Mouse (Mus musculus) lung, postnatal 10 days (tissue): ENCODE measurements around the gene Gdpgp1.
A peak's percentile ranks its signal among the peaks of the same experiment; 100 is the strongest.

Experiments used
- DNase-seq: peaks from one replicate; pipeline ENCODE4 v3.0.0; 2021

Gene Gdpgp1

DNA sequence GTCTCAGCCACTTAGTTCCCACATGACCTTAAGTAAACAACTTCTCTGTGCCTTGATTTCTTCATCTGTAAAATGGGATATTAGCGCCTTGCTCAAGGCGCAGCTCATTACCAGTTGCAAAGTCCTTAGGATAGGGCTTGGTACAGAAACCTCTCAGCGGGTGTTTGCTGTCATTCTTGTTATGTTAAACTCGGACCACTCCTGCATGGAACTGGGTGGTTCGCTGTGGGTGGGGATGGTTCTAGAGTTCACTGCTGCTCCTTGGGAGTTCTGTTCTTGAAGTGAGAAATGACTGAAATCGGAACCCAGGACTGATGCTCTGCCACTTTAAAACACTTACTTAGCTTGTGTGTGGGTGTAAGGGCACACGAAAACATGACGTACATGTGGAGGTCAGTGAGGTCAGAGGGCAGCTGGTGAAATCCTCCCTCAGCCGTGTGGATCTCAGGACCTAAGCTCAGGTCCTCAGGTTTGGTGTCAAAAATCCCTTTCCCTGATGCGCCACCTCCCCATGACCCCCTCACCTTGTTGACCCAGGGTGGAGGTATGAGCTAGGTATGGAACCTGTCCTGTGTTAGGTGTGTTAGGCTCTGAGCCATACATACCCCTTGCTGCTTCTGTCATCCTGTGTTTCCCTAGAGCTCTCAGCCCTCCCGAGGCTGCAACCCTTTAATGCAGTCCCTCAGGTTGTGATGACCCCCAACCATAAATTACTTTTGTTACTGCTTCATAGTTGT, 32.6 kb upstream of the Gdpgp1 start:
- DNase-seq, result no peak

DNA sequence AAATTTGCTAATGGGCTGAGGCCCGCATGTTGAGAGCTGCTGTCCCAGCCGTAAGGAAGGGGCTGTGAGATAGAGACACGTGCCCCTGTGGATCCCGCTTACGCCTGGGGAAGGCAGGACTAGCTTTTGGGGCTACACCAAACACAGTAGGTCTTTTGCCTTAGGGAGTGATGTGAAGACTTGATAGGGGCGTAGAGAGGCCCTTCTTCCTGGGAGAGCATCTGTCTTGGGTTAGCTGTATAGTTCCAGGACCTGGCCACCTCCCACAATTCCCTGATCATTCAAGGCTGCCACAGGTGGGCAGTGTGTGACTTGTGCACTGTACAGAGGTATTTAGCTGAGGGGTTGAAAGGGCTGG, 32.1 kb upstream of the Gdpgp1 start:
- no peak for DNase-seq

DNA sequence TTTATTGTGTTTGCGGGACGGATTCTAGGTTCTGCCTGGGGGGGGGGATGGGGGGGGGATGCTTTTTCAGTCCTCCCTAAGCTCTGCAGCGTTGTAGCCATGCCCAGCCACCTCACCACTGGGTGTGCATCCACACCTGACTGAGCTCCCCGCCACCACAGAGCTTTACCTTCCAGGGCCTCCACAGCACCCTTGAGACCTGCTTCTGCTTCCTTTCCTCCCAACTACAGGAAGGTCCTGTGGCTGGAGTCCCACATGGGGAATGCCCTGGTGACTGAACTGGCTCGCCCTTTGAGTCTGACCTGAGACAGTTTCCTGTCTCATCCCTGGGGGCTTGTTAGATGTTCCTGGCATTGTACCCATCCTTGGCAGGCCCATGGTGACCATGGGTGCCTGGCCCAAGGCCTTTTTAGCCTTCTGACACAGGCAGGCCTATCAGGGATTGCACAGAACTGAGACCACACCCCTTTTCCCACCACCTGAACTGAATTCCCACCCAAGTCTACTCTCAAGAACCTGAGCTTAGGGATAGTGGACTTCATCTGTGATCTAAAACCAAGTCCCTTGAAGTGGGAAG, 31.6 kb upstream of the Gdpgp1 start:
- no peak for DNase-seq

DNA sequence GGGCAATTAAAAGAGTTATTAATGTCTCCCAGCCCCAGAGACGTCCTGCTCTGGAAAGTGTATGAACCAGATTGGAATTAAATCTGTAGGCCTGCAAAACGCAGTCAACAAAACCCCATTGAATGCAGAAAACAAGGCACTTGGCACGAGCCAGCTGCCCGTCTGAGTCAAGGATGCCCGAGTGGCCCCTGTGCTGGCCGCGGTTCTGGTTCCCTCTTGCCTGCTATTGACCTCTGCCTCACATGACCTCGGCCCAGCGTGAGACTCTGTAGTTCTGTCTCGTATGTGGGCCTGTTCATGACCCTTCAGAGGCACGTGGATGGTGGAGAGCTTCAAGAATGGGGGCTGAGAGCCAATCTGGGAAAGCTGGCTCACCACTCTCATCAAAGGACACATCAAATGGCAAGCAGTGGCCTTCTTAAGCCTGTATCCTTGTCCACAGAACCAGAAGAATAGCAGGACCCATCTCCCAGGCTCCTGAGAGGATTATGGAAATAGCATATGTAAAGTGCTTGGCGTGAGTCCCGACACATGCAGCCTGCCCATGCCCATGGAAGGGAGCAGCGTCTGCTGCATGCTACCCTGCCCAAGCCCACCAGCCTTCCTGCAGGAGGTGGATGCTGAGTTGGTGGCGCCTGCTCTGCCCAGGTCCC, 30.7 kb upstream of the Gdpgp1 start:
- no peak for DNase-seq

DNA sequence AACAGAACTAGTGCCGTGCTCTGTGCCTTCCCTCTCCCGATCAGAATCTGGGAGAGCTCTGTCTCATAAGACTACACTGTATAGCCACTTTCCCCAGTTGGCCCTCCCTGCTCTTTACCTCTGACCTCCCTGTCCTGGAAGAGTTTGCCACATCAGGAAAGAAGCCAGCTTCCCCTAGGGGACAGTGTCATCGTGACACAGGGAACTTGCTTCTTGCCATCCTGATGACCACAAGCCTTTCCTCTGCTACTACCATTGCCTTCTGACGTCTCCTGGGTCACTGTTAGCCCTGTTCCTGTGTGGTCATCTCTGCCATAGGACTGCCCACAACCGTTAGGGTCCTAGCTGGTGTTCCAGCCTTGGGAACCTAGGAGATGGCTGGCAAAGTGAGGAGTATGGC, 29.7 kb upstream of the Gdpgp1 start:
- DNase-seq, result no peak

DNA sequence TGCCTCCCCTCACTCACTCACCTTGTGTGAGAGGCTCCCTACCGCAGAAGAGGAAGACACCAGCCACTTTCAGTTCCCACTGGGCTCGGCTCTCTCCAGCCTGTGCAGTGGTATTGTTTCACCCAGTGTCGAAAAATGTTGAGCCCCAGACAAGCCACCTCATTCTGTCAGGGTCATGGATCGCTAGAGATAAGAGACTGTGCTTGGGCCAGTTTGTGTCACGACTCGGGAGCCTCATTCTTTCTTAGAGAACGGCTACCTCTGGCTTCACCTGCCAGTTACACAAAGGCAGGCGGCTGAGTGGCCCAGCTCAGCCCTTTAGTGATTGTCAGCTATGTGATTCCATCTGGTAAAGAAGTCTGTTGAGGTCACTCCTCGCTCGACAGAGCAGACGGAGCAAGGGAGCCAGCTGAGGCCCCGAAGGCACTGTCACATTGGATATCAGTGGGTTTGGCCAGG, 29.0 kb upstream of the Gdpgp1 start:
- DNase-seq, result no peak

DNA sequence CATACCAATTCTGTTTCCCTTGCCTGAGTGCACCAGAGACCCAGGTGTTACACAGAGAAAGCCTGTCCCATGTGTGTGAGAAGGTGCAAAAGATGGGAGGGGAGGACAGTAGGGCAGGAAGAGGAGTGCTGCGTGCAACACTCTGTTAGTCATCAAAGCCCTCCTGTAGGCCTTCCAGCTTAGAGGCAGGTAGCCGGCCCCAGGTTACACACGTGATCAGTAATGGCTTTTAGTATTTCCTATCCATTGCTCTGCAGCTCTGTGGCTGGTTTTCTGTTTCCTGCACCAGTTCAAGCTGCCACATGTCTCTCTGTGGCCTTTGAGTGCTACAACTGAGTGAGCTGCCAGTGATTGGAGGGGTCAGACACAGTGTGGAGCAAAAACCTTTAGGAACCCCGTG, 28.3 kb upstream of the Gdpgp1 start:
- DNase-seq, result no peak

DNA sequence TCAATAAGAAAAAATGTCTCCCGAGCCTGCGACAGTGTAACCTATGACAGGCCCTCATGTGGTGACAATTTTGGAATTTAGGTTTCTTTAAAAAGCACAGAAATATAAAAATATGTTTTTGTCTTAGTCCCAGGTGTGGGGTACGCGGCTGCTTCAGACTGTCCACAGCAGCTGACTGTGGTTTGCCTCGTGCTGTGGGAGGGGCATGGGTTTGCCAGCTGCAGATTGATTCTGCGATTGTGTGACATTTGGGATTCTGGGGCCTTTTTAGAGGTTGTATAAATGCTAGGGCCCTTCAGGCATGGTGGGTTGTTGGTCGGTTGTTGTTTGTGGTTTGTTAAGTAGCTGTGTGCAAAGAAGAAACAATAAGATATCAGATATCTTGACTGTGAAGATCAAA, 27.7 kb upstream of the Gdpgp1 start:
- DNase-seq, result no peak

DNA sequence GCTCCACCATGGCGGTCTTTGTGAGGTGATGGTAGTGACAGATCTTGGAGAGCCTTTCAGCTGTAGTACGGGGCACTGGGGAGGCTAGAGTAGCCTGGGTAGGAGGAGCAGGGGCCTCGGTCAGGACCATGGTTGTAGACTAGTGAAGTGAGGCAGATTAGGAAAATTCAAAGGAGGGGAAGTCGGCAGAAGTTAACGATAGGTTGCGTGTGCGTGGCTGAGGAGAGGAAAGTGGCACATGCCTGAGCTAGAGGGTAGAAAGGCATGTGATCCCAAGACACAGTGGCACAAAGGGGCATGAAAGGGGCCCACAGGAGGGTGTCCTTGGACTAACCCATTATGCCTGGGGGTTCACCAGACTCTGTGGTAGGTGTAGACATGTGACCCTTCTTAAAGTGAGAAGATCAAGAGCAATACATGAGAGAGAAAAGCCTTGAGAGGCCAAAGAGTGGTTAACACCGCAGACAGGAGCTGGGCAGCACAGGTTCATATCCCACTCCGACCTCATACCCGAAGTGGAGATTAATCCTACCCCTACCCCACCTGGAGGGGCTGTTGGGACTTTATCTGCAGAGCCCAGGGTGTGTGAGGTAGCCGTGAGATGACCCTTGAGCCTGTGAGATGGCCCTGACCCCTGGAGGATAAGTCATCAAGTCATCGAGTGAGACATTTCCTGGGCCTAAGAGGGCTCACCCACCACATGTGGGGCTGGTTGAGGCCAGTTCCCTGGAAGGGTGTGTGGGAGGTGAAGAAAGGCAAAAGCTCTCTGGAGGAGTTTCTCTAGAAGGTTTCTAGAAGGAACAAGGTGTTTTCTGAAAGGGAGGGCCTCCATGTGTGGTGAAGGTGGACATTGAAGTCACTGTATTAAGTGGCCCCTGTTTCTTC, 26.7 kb upstream of the Gdpgp1 start:
- no peak for DNase-seq

DNA sequence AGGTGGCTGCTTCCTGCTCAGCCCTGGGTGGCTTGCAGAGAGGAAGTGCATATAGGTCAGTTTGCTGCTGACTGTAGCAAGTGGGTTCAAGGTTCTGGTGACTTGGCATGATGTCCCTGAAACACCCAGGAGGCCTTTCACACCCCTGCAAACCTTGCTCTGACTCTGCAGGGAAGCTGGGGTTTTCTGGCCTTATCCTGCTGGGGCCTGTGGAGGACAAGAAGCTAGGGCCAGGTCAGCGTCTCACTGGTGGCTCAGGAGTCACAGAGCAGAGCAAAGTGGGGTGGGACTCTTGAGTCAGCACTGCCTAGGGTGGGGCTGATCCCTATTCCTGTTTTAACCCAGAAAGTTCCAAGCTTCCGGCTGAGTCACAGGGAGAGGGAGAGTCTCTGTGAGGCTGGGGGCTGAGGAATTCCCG, 25.3 kb upstream of the Gdpgp1 start:
- DNase-seq, result no peak

DNA sequence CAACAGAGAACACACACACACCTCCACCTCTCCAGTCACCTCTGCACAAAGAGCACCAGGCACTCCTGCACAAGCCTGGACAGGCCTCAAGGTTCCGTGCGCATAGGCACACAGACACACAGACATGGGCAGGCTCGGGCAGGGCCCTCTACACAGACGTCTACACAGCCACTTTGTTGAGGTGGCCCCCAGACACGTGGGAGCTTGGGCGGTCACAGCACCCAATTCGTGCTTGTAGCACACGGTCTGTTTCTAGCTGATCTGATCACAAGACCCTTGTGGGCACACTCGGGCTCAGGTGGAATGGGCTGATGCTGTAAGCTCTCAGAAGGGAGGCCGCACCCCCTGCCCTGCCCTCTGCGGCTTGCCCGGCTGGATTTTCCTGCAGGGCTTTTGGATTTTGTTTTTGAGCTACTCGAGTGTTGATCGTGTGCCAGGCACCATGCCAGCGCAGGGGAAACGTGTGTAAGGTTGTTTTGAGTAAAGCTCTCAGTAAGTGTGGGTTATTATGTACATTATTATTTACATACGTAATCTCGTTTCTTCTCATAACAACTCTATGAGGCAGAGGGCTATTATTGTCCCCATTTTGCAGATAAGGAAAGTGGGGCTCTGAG, 24.5 kb upstream of the Gdpgp1 start:
- peak; percentile 66 for DNase-seq

DNA sequence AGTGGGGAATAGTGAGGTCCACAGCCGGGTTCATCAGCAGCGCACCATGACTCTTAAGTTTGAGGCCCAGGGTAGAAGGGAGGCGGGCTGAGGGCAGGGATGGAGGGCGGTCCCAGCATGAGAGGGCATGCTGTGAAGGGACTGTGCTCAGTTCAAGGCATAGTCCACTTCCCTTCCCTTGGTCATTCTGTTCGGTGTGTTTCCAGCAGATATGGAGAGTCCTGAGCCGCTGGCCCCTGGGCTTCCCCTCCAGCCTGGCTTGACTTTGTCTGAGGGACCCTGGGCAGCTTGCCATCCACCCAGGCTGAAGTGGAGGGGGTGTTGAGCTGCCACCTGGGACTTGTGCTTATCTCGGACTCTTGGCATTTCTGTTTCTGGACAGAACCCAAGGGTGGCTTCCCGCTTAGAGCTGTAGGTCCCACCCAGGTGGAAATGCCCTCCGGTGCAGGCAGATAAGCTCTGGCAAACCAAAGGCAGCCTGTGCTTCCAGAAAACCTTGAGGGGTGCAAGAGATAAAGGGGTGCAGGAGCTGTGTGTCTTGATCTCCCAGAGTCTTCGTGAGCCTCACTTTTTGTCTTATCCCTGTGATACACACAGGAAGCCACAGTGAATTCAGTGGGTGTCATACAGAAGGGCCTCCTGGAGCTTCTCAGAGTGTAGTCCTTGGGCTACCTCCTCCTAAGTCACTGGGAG, 23.8 kb upstream of the Gdpgp1 start:
- DNase-seq, result peak; percentile 87

DNA sequence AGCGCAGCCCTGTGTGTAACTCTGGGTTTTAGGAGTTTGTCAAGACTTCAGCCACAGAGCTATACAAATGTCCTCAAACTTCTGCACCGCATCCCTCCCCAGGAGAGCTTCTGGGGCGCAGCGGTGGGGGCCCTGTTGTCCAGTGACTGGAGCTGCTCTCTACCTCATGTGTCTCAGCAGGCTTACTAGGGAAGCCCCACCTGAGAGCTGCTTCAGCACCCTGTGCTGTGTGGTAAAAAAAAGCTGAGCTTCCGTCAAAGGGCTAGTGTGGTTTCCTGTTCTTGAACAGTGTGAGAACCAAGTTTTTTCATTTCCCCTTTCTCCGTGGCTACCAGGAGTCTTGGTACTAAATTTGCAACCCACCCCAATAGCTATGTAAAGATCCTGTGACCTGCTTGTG, 23.0 kb upstream of the Gdpgp1 start:
- DNase-seq, result no peak

DNA sequence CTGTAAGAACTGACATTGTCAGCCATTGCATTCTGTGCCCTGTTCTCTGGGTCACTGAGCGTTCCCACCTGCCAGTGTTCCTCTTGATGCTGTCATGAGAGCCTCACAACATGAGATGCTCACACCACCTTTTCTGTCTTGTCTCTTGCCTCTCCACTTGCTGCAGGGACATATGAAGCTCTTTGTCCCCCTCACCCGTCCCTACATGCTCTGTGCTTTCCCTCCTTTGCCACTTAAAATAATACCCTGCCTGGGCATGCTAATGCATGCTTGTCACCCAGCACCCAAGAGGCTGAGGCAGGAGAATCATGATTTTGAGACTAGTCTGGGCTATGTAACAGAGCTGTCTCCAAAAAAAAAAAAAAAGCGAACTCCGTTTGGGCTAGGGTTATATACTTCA, 21.7 kb upstream of the Gdpgp1 start:
- DNase-seq, result no peak

DNA sequence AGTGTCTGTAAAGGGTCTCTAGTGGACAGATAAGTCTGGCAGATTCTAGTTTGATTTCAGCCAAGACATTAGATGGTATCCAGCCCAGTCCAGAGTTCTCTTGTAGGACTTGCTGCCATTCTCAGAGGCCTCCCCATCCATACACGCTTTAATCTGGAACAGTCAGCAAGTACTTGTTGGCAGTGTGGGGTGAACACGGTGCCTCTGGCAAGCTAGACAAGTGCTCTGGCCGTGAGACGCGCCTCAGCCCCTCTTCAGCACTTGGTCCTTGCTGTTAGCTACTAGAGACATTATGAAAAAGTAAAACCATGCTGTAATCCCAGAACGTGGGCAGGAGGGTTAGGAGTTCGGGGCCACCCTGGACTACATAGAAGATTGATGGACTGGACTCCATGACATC, 19.1 kb upstream of the Gdpgp1 start:
- no peak for DNase-seq

DNA sequence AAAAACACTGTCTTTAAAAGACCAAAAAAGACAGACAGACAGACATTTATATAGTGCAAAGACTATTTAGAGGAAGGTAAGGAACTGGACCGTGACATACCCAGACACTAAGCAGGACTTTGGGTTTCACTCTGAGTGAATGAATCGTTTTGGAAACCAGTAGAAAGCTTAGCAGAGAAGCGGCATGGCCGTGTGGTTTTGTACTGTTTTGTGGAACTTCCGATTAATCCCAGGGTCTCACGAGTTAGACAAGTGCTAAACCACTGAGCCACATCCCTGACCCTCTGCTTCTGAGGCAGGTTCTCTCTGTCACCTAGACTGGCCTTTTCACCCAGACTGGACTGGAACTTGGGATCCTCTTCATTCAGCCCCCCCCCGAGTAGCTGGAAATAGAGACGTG, 18.2 kb upstream of the Gdpgp1 start:
- DNase-seq, result no peak

DNA sequence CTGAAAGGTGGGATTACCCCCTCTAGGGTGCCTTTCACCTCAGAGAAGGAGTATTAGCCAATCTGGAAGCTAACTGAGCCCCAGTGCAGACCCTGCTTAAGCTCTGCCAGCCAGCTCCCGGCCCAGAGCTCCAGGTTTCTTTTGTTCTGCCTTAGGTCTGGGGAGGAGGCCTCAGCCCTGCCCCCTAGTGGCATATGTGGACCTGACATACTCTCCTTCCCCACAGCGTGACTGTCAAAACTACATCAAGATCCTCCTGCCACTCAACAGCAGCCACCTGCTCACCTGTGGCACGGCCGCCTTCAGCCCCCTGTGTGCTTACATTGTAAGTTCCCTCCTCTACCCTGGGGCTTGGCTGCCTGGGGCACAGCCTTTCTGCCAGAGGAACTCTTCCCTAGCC, 17.3 kb upstream of the Gdpgp1 start:
- peak; percentile 88 for DNase-seq

DNA sequence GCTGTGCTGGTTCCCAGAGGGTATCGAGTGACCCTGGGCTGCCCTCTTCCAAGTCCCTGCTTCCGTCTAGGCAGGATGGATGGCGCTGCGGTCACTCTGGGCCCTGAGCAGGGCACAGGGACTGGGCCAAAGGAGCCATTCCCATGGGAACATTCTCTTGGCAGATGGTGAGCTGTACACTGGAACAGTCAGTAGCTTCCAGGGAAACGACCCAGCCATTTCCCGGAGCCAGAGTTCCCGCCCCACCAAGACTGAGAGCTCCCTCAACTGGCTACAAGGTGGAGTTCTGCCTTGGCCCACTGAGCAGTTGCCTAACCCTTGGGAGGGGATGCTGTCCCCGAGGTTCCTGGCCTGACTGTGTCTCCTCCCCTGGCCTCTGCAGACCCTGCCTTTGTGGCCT, 16.1 kb upstream of the Gdpgp1 start:
- DNase-seq, result peak; percentile 68

DNA sequence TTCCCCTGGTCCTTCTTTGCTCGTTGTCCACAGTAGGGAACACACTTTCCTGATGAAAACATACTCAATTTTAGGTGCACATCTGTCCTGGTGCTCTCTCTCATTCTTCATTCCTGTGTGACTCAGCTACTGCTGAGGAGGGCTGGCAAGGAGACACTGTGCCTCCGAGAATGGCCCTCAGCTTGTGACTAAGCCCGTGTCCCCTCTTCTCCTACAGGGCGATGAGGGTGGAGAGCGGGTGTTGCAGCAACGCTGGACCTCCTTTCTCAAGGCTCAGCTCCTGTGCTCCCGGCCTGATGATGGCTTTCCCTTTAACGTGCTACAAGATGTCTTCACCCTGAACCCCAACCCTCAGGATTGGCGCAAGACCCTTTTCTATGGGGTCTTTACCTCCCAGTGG, 14.0 kb upstream of the Gdpgp1 start:
- no peak for DNase-seq

DNA sequence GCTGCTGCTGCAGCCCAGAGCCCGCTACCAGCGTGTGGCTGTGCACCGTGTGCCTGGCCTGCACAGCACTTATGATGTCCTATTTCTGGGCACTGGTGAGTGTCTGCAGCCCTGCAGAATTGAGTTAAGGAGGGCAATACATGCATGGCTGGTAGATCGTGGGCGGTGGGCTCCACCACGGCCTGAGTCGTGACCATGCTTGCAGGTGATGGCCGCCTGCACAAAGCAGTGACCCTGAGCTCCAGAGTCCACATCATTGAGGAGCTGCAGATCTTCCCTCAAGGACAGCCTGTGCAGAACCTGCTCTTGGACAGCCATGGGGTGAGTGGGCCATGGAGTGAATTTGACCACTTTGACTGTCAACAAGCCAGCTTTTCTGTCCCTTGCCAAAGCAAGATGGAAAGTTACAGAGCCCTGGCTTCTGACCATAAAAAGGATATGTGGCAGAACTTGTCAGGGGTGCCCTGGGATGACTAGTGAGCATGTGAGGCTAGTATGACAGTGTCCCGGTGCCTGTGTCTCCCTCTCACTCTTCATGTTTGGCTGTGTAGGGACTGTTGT, 12.3 kb upstream of the Gdpgp1 start:
- DNase-seq, result no peak

DNA sequence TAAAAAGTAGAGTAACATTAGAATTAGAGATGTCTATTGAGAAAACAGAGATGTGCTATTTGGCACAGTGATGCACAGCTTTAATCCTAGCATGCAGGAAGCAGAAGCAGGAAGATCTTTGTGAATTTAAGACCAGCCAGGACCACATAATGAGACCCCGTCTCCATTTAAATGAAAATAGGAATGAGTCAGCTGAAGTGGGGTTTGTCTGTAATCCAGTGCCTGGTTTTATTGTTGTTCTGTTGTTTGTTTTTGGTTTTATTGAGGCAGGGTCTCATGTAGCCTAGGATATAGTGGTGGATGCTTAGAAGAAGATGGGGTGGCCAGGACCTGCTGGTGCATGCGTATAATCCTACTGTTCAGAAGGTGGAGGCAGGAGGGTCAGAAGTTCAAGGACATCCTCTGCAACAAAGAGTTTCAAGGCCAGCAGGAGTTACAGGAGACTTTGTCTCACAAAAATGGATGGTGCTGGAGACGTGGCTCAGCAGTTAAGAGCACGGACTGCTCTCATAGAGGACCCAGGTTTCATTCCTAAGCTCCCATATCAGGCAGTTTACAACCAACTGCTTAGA, 11.4 kb upstream of the Gdpgp1 start:
- no peak for DNase-seq

DNA sequence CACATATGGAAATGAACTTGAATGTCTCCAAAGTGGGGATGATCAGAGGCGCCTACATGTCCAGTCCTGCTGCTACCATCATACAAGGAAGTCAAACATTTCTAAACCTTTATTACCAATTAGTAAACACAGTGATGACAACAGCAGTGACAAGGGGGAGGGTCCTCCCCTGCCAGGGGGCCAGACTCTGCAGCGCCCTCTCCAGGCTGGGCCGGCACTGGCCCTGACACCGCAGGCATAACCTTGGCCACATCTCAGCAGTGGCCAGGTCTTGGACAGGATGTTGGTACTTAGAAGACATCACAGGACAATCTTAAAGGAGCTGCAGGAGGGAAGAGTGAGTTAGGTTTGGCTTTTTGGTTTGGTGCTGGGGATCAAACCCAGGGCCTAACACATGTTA, 5.6 kb upstream of the Gdpgp1 start:
- DNase-seq, result no peak
